Mouse (Mus musculus) C2C12 (cell line): ENCODE measurements around the gene Olfr1061.
"Not testable (repeated sequence)": the region's sequence is repeated elsewhere in the genome, so short reads cannot be mapped to it uniquely, and the experiment has no call there.

ENCODE experiments used
- CEBPB ChIP-seq: IDR thresholded peaks from one replicate; pipeline ENCODE4 v1.6.1; 2011; ENCODE audit warnings: low read depth, mild to moderate bottlenecking, control low read depth, moderate library complexity
- CTCF ChIP-seq: IDR thresholded peaks from one replicate; pipeline ENCODE4 v1.5.1; 2011; ENCODE audit not compliant: control insufficient read depth, insufficient read depth, insufficient read length
- FOSL1 ChIP-seq: IDR thresholded peaks from one replicate; pipeline ENCODE4 v1.8.0; 2011; ENCODE audit warnings: mild to moderate bottlenecking, low read length; ENCODE audit not compliant: poor library complexity, insufficient read depth, severe bottlenecking
- MAX ChIP-seq: IDR thresholded peaks from one replicate; pipeline ENCODE4 v1.6.1; 2011; ENCODE audit warnings: mild to moderate bottlenecking, control low read depth
- MYOD1 ChIP-seq: IDR thresholded peaks from one replicate; pipeline ENCODE4 v1.6.1; 2011; ENCODE audit warnings: low read depth; ENCODE audit not compliant: control insufficient read depth, insufficient read length
- MYOG ChIP-seq: IDR thresholded peaks from one replicate; pipeline ENCODE4 v1.6.1; 2011; ENCODE audit not compliant: control insufficient read depth, insufficient read length; ENCODE audit errors: extremely low read depth
- USF1 ChIP-seq: IDR thresholded peaks from one replicate; pipeline ENCODE4 v1.6.1; 2011; ENCODE audit warnings: low read depth, mild to moderate bottlenecking, control low read depth, moderate library complexity

- TF ChIP-seq CTCF, USF1, FOSL1, MAX, MYOG, CEBPB, MYOD1: not testable (repeated sequence)
These were observed 14.7 kb upstream of the Olfr1061 start for GRCm38 (mm10) chr2:86428511-86428910.
